Mouse (Mus musculus): ENCODE results near the gene 4930415O20Rik. TPM values are rescaled to one million over a fixed set of nuclear protein-coding genes. Genes with fewer than 3 reads are reported as not detected.

The 4930415O20Rik gene
- polyA plus RNA-seq, 1 experiment from 2014 or later = not detected

DNA sequence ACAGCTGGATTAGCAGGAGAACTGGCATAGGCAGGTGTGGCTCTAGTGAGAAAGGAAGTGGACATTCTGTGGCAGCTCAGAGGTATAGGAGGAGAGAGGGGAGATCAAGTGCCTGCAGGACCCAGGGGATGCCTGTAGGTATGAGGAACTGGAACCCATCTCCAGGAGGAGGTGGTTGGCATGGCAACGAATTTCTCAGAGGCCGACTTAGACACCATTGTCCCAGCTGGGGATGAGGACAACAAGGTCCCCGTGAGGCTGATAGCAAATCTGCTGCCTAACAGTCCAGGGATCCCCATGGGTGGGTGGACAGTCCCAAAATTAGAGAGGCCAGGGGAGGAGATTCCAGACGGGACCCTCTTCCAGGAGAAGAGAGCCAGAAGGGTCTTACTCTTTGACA, 62.1 kb downstream of the 4930415O20Rik start:
- Histone ChIP-seq H3K4me1 (replicated peaks) (peaks cover 47% of the 10 kb centered on the region), H3K27ac (no peak overlapping the region), H3K4me3 (replicated peaks) (no peak overlapping the region; the same call in 1 of the 2 replicates), H3K9me3 (replicated peaks) (no peaks in the 10 kb centered on the region), H3K9ac (no peak overlapping the region), H3K27me3 (peaks cover 100% of the 10 kb centered on the region), H3K4me2 (peak overlapping the region; percentile 43; the same call in 1 of the 2 replicates), H3K36me3 (no peaks in the 10 kb centered on the region)
- no peak for ATAC-seq (ENCODE audit: low read depth)
- WGBS (ENCODE audit: insufficient replicate concordance) = 0% methylated on average over 4 of the region's 4 CpGs
- DNase-seq = no peak

- no peak for DNase-seq
- no peaks in the 10 kb centered on the region for H3K36me3 ChIP-seq
- 2% methylated on average over 25 of the region's 25 CpGs for WGBS (ENCODE audit: insufficient replicate concordance)
- H3K27me3 ChIP-seq = peaks cover 99% of the 10 kb centered on the region
- H3K4me3 ChIP-seq (replicated peaks) = peak overlapping the region; percentile 65
- H3K9me3 ChIP-seq (replicated peaks) = no peaks in the 10 kb centered on the region
- no peak overlapping the region for H3K27ac ChIP-seq
- H3K9ac ChIP-seq = 0 out of 2 replicates have a peak overlapping the region, but pooled peaks have one; percentile 55
- H3K4me1 ChIP-seq (replicated peaks) = peaks cover 42% of the 10 kb centered on the region
- peak overlapping the region; percentile 85 for H3K4me2 ChIP-seq
- ATAC-seq (ENCODE audit: low read depth) = no peak
These were observed 63.1 kb downstream of the 4930415O20Rik start for GRCm38 (mm10) chr15:98633822-98634470.

DNA sequence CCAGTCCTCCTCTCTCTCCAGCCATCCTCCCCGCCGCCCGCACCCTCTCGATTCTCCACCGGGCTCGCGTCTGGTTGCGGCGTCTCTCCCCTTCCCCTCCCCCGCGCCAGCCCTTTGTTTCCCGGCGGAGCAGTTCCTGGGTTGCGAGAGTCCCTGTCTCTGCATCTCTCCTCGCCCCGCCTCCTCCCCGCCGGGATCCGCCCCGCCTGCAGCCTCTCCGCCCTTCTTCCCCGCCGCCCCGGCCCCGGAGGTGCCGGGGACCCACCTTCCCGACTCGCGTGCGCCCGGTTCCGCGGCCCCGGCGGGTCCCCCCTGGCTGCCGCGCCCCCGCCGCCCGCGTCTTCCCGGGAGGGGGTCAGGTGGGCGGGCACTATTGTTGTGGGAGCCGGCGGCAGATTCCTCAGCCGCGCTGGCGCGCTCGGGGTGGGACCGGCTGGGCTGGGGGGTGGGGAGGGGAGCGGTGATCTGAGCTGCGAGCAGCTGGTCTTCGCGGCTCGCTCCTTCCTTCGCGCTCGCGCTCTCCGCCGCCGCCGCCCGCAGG, 63.8 kb downstream of the 4930415O20Rik start:
- H3K4me3 ChIP-seq (replicated peaks) = peak overlapping the region; percentile 65
- no peaks in the 10 kb centered on the region for H3K9me3 ChIP-seq (replicated peaks)
- peak overlapping the region; percentile 55 for H3K9ac ChIP-seq
- DNase-seq = peak; percentile 37
- peak; percentile 37; the same call in 1 of the 2 replicates for ATAC-seq (ENCODE audit: low read depth)
- H3K4me1 ChIP-seq (replicated peaks) = peaks cover 37% of the 10 kb centered on the region
- under 1% methylated on average over 56 of the region's 65 CpGs for WGBS (ENCODE audit: insufficient replicate concordance)
- peak overlapping the region; percentile 85 for H3K4me2 ChIP-seq
- no peaks in the 10 kb centered on the region for H3K36me3 ChIP-seq
- H3K27ac ChIP-seq = no peak overlapping the region
- peaks cover 99% of the 10 kb centered on the region for H3K27me3 ChIP-seq

DNA sequence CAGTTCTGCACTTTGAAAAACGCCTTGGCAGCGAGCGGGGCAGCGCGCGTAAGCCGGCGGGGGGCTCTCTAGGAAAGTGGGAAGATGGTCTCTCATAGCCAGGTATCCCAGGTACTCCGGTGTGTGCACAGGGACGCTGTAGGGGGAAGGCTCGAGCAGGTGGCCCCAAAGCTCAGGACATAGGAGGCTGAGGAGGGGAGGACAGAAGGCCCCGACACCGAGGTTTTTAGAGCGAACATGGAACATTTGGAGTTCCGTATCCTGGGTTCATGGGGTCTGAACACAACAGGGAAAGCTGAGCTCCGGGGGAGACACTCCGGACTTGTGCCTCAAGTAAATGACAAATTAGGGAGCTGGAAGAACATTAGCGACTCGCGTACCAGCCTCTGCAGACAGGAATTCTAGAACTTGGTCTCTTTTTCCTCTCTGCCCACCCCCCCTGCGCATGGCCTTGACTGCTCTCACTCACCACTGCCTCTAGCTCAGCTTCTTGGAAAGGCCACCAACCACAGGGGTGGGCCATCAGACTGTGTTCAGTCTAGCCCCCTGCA, 64.6 kb downstream of the 4930415O20Rik start:
- Histone ChIP-seq H3K36me3 (no peaks in the 10 kb centered on the region), H3K9ac (peak overlapping the region; percentile 55), H3K4me1 (replicated peaks) (peaks cover 33% of the 10 kb centered on the region), H3K27ac (no peak overlapping the region), H3K4me3 (replicated peaks) (peak overlapping the region; percentile 65), H3K9me3 (replicated peaks) (no peaks in the 10 kb centered on the region), H3K4me2 (peak overlapping the region; percentile 85), H3K27me3 (peaks cover 99% of the 10 kb centered on the region)
- DNase-seq = no peak
- WGBS (ENCODE audit: insufficient replicate concordance) = 3% methylated on average over 21 of the region's 21 CpGs
- no peak for ATAC-seq (ENCODE audit: low read depth)

- DNase-seq (no peak), ATAC-seq (ENCODE audit: low read depth) (no peak)
- peaks cover 31% of the 10 kb centered on the region for H3K4me1 ChIP-seq (replicated peaks)
- H3K4me3 ChIP-seq (replicated peaks) = no peak overlapping the region
- no peak overlapping the region for H3K4me2 ChIP-seq
- no peaks in the 10 kb centered on the region for H3K36me3 ChIP-seq
- H3K27me3 ChIP-seq = peaks cover 99% of the 10 kb centered on the region
- H3K9me3 ChIP-seq (replicated peaks) = no peaks in the 10 kb centered on the region
- H3K9ac ChIP-seq = no peak overlapping the region
- no peak overlapping the region for H3K27ac ChIP-seq
- 36% methylated on average over 5 of the region's 5 CpGs for WGBS (ENCODE audit: insufficient replicate concordance)
These were observed 65.7 kb downstream of the 4930415O20Rik start for GRCm38 (mm10) chr15:98636517-98636916.

DNA sequence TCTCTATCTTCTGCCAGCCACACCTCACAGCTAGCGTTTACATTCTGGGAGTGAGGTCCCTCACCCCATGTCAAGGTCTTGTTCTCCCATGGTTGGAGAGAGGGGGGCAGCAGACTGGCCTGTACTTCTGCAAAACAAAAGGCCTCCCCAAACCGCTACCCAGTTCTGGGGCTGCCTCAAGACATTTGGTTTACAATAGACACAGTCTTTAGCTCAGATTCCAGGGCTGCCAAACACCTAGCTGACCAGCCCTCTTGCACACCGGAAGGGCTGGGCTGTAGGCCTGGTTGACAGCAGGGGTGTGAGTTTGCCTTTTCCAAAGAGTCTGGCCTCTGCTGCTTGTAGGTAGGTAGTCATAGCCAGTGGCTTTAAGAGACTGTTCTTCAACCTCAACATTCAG, 66.4 kb downstream of the 4930415O20Rik start:
- H3K9me3 ChIP-seq (replicated peaks) = no peaks in the 10 kb centered on the region
- no peak overlapping the region for H3K27ac ChIP-seq
- no peak overlapping the region for H3K4me2 ChIP-seq
- H3K36me3 ChIP-seq = no peaks in the 10 kb centered on the region
- H3K27me3 ChIP-seq = peaks cover 94% of the 10 kb centered on the region
- 42% methylated on average over 3 of the region's 3 CpGs for WGBS (ENCODE audit: insufficient replicate concordance)
- H3K4me1 ChIP-seq (replicated peaks) = peaks cover 25% of the 10 kb centered on the region
- H3K9ac ChIP-seq = no peak overlapping the region
- no peak overlapping the region for H3K4me3 ChIP-seq (replicated peaks)
- DNase-seq (no peak), ATAC-seq (ENCODE audit: low read depth) (no peak)

Other genes with a start within 250 kb of the 4930415O20Rik start
- not detected in 2 replicates for gene Olfr284, start 230.0 kb upstream of the 4930415O20Rik start, polyA plus RNA-seq (2015; fragmentation: Nextera tagmentation; extraction: Ambion mirVana)
- not detected in 2 replicates for gene Olfr283, start 190.1 kb upstream of the 4930415O20Rik start, polyA plus RNA-seq (2015; fragmentation: Nextera tagmentation; extraction: Ambion mirVana)
- not detected in 2 replicates for gene Olfr282, start 139.8 kb upstream of the 4930415O20Rik start, polyA plus RNA-seq (2015; fragmentation: Nextera tagmentation; extraction: Ambion mirVana)
- not detected in 2 replicates for gene Olfr281, start 118.4 kb upstream of the 4930415O20Rik start, polyA plus RNA-seq (2015; fragmentation: Nextera tagmentation; extraction: Ambion mirVana)
- gene OR5BS1P, start 101.1 kb upstream of the 4930415O20Rik start, polyA plus RNA-seq (2015; fragmentation: Nextera tagmentation; extraction: Ambion mirVana) = not detected in 2 replicates
- not detected in 2 replicates for gene Lalba, start 88.3 kb upstream of the 4930415O20Rik start, polyA plus RNA-seq (2015; fragmentation: Nextera tagmentation; extraction: Ambion mirVana)
- gene Olfr279, start 78.6 kb upstream of the 4930415O20Rik start, polyA plus RNA-seq (2015; fragmentation: Nextera tagmentation; extraction: Ambion mirVana) = not detected in 2 replicates
- gene Kansl2, start 36.7 kb upstream of the 4930415O20Rik start, polyA plus RNA-seq (2015; fragmentation: Nextera tagmentation; extraction: Ambion mirVana) = 49.7 and 54.6 TPM in 2 replicates
- gene Ccnt1, start 81 bp upstream of the 4930415O20Rik start, polyA plus RNA-seq (2015; fragmentation: Nextera tagmentation; extraction: Ambion mirVana) = 27.4 and 34.3 TPM in 2 replicates
- gene Adcy6, start 39.1 kb downstream of the 4930415O20Rik start, polyA plus RNA-seq (2015; fragmentation: Nextera tagmentation; extraction: Ambion mirVana) = 5.2 and 6.2 TPM in 2 replicates
- 1.4 and 1.5 TPM in 2 replicates for gene Cacnb3, start 59.8 kb downstream of the 4930415O20Rik start, polyA plus RNA-seq (2015; fragmentation: Nextera tagmentation; extraction: Ambion mirVana)
- 14.7 and 15.5 TPM in 2 replicates for gene Ddx23, start 91.9 kb downstream of the 4930415O20Rik start, polyA plus RNA-seq (2015; fragmentation: Nextera tagmentation; extraction: Ambion mirVana)
- 0.35 and 0.37 TPM in 2 replicates for gene Rnd1, start 106.5 kb downstream of the 4930415O20Rik start, polyA plus RNA-seq (2015; fragmentation: Nextera tagmentation; extraction: Ambion mirVana)
- gene Ccdc65, start 137.2 kb downstream of the 4930415O20Rik start, polyA plus RNA-seq (2015; fragmentation: Nextera tagmentation; extraction: Ambion mirVana) = 0.06 TPM in 1 of 2 replicates, not detected in the other
- 91.3 and 91.7 TPM in 2 replicates for gene Fkbp11, start 157.2 kb downstream of the 4930415O20Rik start, polyA plus RNA-seq (2015; fragmentation: Nextera tagmentation; extraction: Ambion mirVana)
- gene Arf3, start 192.2 kb downstream of the 4930415O20Rik start, polyA plus RNA-seq (2015; fragmentation: Nextera tagmentation; extraction: Ambion mirVana) = 11.9 and 13.8 TPM in 2 replicates
- not detected in 2 replicates for gene Wnt10b, start 207.1 kb downstream of the 4930415O20Rik start, polyA plus RNA-seq (2015; fragmentation: Nextera tagmentation; extraction: Ambion mirVana)
- gene Wnt1, start 218.9 kb downstream of the 4930415O20Rik start, polyA plus RNA-seq (2015; fragmentation: Nextera tagmentation; extraction: Ambion mirVana) = not detected in 2 replicates
- not detected in 2 replicates for gene Ddn, start 238.5 kb downstream of the 4930415O20Rik start, polyA plus RNA-seq (2015; fragmentation: Nextera tagmentation; extraction: Ambion mirVana)